Mouse (Mus musculus): ENCODE measurements around the gene Tesk2. TPM values are rescaled to one million over a fixed set of nuclear protein-coding genes. Genes with fewer than 3 reads are reported as not detected.

Gene Tesk2
- polyA plus RNA-seq, 1 experiment from 2014 or later: 5.1 TPM

GRCm38 (mm10) chr4:116781366-116781765, 60.6 kb downstream of the Tesk2 start:
- WGBS: 32% methylated on average over 2 of the region's 2 CpGs
- no peak for DNase-seq (ENCODE audit: low spot score)
- Histone ChIP-seq H3K27me3 (ENCODE audit: insufficient read depth, poor library complexity, severe bottlenecking) (no peaks in the 10 kb centered on the region; the same call in 1 of the 2 replicates), H3K36me3 (no peaks in the 10 kb centered on the region), H3K4me3 (no peak overlapping the region), H3K9me3 (no peaks in the 10 kb centered on the region), H3K27ac (no peak overlapping the region), H3K4me1 (no peaks in the 10 kb centered on the region)

GRCm38 (mm10) chr4:116782171-116782570, 61.4 kb downstream of the Tesk2 start:
- DNase-seq (ENCODE audit: low spot score): no peak
- H3K27me3 ChIP-seq (ENCODE audit: insufficient read depth, poor library complexity, severe bottlenecking): no peaks in the 10 kb centered on the region; the same call in 1 of the 2 replicates
- no peak overlapping the region for H3K4me3 ChIP-seq
- no peaks in the 10 kb centered on the region for H3K4me1 ChIP-seq
- H3K27ac ChIP-seq: no peak overlapping the region
- no peaks in the 10 kb centered on the region for H3K36me3 ChIP-seq
- WGBS: 20% methylated on average over 8 of the region's 8 CpGs
- H3K9me3 ChIP-seq: no peaks in the 10 kb centered on the region

- DNase-seq (ENCODE audit: low spot score): no peak
- Histone ChIP-seq H3K9me3 (no peaks in the 10 kb centered on the region), H3K27me3 (ENCODE audit: insufficient read depth, poor library complexity, severe bottlenecking) (no peaks in the 10 kb centered on the region), H3K36me3 (no peaks in the 10 kb centered on the region), H3K4me3 (no peak overlapping the region), H3K4me1 (no peaks in the 10 kb centered on the region), H3K27ac (no peak overlapping the region)
- 75% methylated on average over 1 of the region's 1 CpGs for WGBS
Measured at GRCm38 (mm10) chr4:116786587-116786986, 65.8 kb downstream of the Tesk2 start.

GRCm38 (mm10) chr4:116787985-116788760, 67.4 kb downstream of the Tesk2 start:
- DNase-seq (ENCODE audit: low spot score): no peak
- 43% methylated on average over 7 of the region's 7 CpGs for WGBS
- no peaks in the 10 kb centered on the region for H3K4me1 ChIP-seq
- no peaks in the 10 kb centered on the region for H3K9me3 ChIP-seq
- H3K27ac ChIP-seq: no peak overlapping the region
- no peaks in the 10 kb centered on the region for H3K27me3 ChIP-seq (ENCODE audit: insufficient read depth, poor library complexity, severe bottlenecking)
- no peaks in the 10 kb centered on the region for H3K36me3 ChIP-seq
- no peak overlapping the region for H3K4me3 ChIP-seq

- Histone ChIP-seq H3K4me1 (no peaks in the 10 kb centered on the region), H3K36me3 (no peaks in the 10 kb centered on the region), H3K27me3 (ENCODE audit: insufficient read depth, poor library complexity, severe bottlenecking) (no peaks in the 10 kb centered on the region), H3K9me3 (no peaks in the 10 kb centered on the region), H3K27ac (no peak overlapping the region), H3K4me3 (no peak overlapping the region)
- DNase-seq (ENCODE audit: low spot score): no peak
- WGBS: 13% methylated on average over 3 of the region's 3 CpGs
Measured at GRCm38 (mm10) chr4:116788956-116789355, 68.2 kb downstream of the Tesk2 start.

GRCm38 (mm10) chr4:116792453-116792852, 71.7 kb downstream of the Tesk2 start:
- WGBS: 89% methylated on average over 8 of the region's 8 CpGs
- DNase-seq (ENCODE audit: low spot score): no peak
- H3K4me3 ChIP-seq: no peak overlapping the region
- H3K27ac ChIP-seq: no peak overlapping the region
- no peaks in the 10 kb centered on the region for H3K27me3 ChIP-seq (ENCODE audit: insufficient read depth, poor library complexity, severe bottlenecking)
- no peaks in the 10 kb centered on the region for H3K36me3 ChIP-seq
- peaks cover 6% of the 10 kb centered on the region; the same call in 1 of the 2 replicates for H3K4me1 ChIP-seq
- no peaks in the 10 kb centered on the region for H3K9me3 ChIP-seq

GRCm38 (mm10) chr4:116794273-116794672, 73.5 kb downstream of the Tesk2 start:
- no peaks in the 10 kb centered on the region for H3K27me3 ChIP-seq (ENCODE audit: insufficient read depth, poor library complexity, severe bottlenecking)
- no peak overlapping the region for H3K27ac ChIP-seq
- no peaks in the 10 kb centered on the region for H3K36me3 ChIP-seq
- no peak for DNase-seq (ENCODE audit: low spot score)
- H3K4me3 ChIP-seq: no peak overlapping the region
- 76% methylated on average over 2 of the region's 2 CpGs for WGBS
- peaks cover 6% of the 10 kb centered on the region; the same call in 1 of the 2 replicates for H3K4me1 ChIP-seq
- no peaks in the 10 kb centered on the region for H3K9me3 ChIP-seq

GRCm38 (mm10) chr4:116796442-116797110, 75.8 kb downstream of the Tesk2 start:
- Histone ChIP-seq H3K27ac (no peak overlapping the region), H3K4me3 (no peak overlapping the region), H3K9me3 (no peaks in the 10 kb centered on the region), H3K27me3 (ENCODE audit: insufficient read depth, poor library complexity, severe bottlenecking) (no peaks in the 10 kb centered on the region), H3K36me3 (peaks cover under 1% of the 10 kb centered on the region; the same call in 1 of the 2 replicates), H3K4me1 (peaks cover 6% of the 10 kb centered on the region; the same call in 1 of the 2 replicates)
- no peak for DNase-seq (ENCODE audit: low spot score)
- WGBS: 56% methylated on average over 1 of the region's 1 CpGs

GRCm38 (mm10) chr4:116799901-116800300, 79.2 kb downstream of the Tesk2 start:
- Histone ChIP-seq H3K27me3 (ENCODE audit: insufficient read depth, poor library complexity, severe bottlenecking) (no peaks in the 10 kb centered on the region), H3K4me1 (peaks cover 6% of the 10 kb centered on the region; the same call in 1 of the 2 replicates), H3K36me3 (peaks cover 34% of the 10 kb centered on the region), H3K4me3 (no peak overlapping the region), H3K27ac (no peak overlapping the region), H3K9me3 (no peaks in the 10 kb centered on the region)
- 36% methylated on average over 5 of the region's 5 CpGs for WGBS
- DNase-seq (ENCODE audit: low spot score): no peak

- Histone ChIP-seq H3K9me3 (no peaks in the 10 kb centered on the region), H3K36me3 (peaks cover 35% of the 10 kb centered on the region), H3K27me3 (ENCODE audit: insufficient read depth, poor library complexity, severe bottlenecking) (no peaks in the 10 kb centered on the region), H3K4me1 (peaks cover 9% of the 10 kb centered on the region), H3K4me3 (peak within 1 kb of the TSS; percentile 90), H3K27ac (peak within 1 kb of the TSS; percentile 98)
- under 1% methylated on average over 58 of the region's 58 CpGs for WGBS
- DNase-seq (ENCODE audit: low spot score): peak; percentile 100
Measured at GRCm38 (mm10) chr4:116807197-116808129, 86.7 kb downstream of the Tesk2 start, which contains the start of the genes Toe1 and Mutyh. Toe1 (minus strand) TSS chr4:116807640. Mutyh (plus strand) TSS chr4:116807723.

- Histone ChIP-seq H3K27ac (no peak overlapping the region), H3K4me3 (no peak overlapping the region), H3K4me1 (peaks cover 9% of the 10 kb centered on the region), H3K9me3 (no peaks in the 10 kb centered on the region), H3K36me3 (peaks cover 13% of the 10 kb centered on the region), H3K27me3 (ENCODE audit: insufficient read depth, poor library complexity, severe bottlenecking) (no peaks in the 10 kb centered on the region)
- WGBS: 59% methylated on average over 3 of the region's 3 CpGs
- no peak for DNase-seq (ENCODE audit: low spot score)
Measured at GRCm38 (mm10) chr4:116811012-116811411, 90.3 kb downstream of the Tesk2 start.

GRCm38 (mm10) chr4:116815276-116815675, 94.5 kb downstream of the Tesk2 start:
- DNase-seq (ENCODE audit: low spot score): no peak
- Histone ChIP-seq H3K4me3 (no peak overlapping the region), H3K4me1 (peaks cover 4% of the 10 kb centered on the region; the same call in 1 of the 2 replicates), H3K9me3 (no peaks in the 10 kb centered on the region), H3K27ac (no peak overlapping the region), H3K27me3 (ENCODE audit: insufficient read depth, poor library complexity, severe bottlenecking) (peaks cover 24% of the 10 kb centered on the region), H3K36me3 (peaks cover 35% of the 10 kb centered on the region)
- 80% methylated on average over 5 of the region's 5 CpGs for WGBS

Measured in heart, embryonic 10.5 days (tissue).